Mouse (Mus musculus): ENCODE results near the gene Cbfa2t3. TPM values are rescaled to one million over a fixed set of nuclear protein-coding genes. Genes with fewer than 3 reads are reported as not detected.
A peak's percentile ranks its signal among the peaks of the same experiment; 100 is the strongest.

Cbfa2t3 gene
- polyA plus RNA-seq, 1 experiment from 2014 or later: 4.8 TPM

DNA sequence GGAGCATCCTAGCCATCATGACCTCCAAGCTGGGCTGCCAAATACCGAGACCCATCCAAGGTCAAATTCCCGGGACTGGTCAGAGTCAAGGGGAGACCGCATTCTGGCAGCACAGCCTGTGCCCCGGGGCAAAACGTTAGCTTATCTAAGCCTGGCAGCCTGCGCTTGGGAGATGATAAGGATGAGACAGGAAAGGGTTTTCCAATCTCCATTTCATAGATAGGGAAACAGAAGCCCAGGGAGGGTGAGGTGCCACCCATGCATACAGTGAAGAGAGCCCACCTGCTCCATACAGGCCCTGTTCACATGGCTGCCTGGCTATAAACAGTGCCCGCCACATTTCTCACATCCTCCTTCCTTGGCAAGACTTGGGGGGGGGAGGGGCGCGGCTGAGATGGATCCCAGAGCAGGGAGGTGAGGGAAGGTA is 32.6 kb downstream of the Cbfa2t3 start:
- ATAC-seq (replicated peaks; ENCODE audit: extremely low read depth, insufficient read depth, low FRiP score): peak; percentile 50
- peaks cover 3% of the 10 kb centered on the region for H3K27me3 ChIP-seq (ENCODE audit: control insufficient read depth, insufficient read depth, low read length)
- no peaks in the 10 kb centered on the region for H3K9me3 ChIP-seq (replicated peaks; ENCODE audit: control insufficient read depth, low read length)
- H3K4me2 ChIP-seq (ENCODE audit: low read depth, low read length): peak overlapping the region; percentile 31
- H3K9ac ChIP-seq (ENCODE audit: low read length): no peak overlapping the region; the same call in 1 of the 2 replicates
- H3K27ac ChIP-seq (ENCODE audit: low read length): peak overlapping the region; percentile 91
- no peak overlapping the region for H3K4me3 ChIP-seq (ENCODE audit: low read length)
- H3K4me1 ChIP-seq (ENCODE audit: control insufficient read depth, insufficient read depth, low read length): peaks cover 55% of the 10 kb centered on the region
- H3K36me3 ChIP-seq (ENCODE audit: control insufficient read depth, insufficient read depth): no peaks in the 10 kb centered on the region
- WGBS: 6% methylated on average over 9 of the region's 9 CpGs

GRCm38 (mm10) chr8:122665667-122666316 is 33.1 kb downstream of the Cbfa2t3 start:
- H3K4me2 ChIP-seq (ENCODE audit: low read depth, low read length): peak overlapping the region; percentile 25; the same call in 1 of the 2 replicates
- ATAC-seq (replicated peaks; ENCODE audit: extremely low read depth, insufficient read depth, low FRiP score): peak; percentile 62
- H3K27ac ChIP-seq (ENCODE audit: low read length): peak overlapping the region; percentile 91
- H3K9ac ChIP-seq (ENCODE audit: low read length): peak overlapping the region; percentile 53; the same call in 1 of the 2 replicates
- H3K36me3 ChIP-seq (ENCODE audit: control insufficient read depth, insufficient read depth): no peaks in the 10 kb centered on the region
- no peaks in the 10 kb centered on the region for H3K9me3 ChIP-seq (replicated peaks; ENCODE audit: control insufficient read depth, low read length)
- H3K4me1 ChIP-seq (ENCODE audit: control insufficient read depth, insufficient read depth, low read length): peaks cover 60% of the 10 kb centered on the region
- no peak overlapping the region for H3K4me3 ChIP-seq (ENCODE audit: low read length)
- H3K27me3 ChIP-seq (ENCODE audit: control insufficient read depth, insufficient read depth, low read length): no peaks in the 10 kb centered on the region; the same call in 1 of the 2 replicates
- WGBS: 47% methylated on average over 12 of the region's 14 CpGs

DNA sequence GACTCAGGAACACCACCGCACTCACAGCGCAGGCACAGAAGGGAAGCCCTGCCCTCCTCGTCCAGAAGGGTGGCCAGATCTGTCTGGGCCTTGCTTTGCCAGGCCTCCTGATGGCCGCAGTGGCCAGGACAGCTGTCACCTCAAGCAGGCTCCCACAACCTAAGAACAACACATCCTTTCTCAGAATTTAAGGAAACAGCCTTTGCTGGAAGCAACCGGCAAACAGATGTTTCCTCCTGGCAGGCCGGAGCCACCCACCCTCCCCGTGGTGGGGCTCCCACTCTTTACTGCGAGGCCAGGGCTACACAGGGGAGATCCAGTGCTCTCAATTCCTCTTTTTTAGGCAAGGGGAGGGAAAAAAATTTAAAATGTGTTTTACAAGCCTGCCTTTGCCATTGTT is 33.7 kb downstream of the Cbfa2t3 start:
- no peak overlapping the region; the same call in 1 of the 2 replicates for H3K9ac ChIP-seq (ENCODE audit: low read length)

GRCm38 (mm10) chr8:122663670-122664069 is 35.2 kb downstream of the Cbfa2t3 start:
- ATAC-seq (replicated peaks; ENCODE audit: extremely low read depth, insufficient read depth, low FRiP score): no peak
- H3K4me2 ChIP-seq (ENCODE audit: low read depth, low read length): no peak overlapping the region
- no peak overlapping the region for H3K4me3 ChIP-seq (ENCODE audit: low read length)
- H3K27ac ChIP-seq (ENCODE audit: low read length): no peak overlapping the region
- WGBS: 74% methylated on average over 5 of the region's 5 CpGs
- H3K36me3 ChIP-seq (ENCODE audit: control insufficient read depth, insufficient read depth): no peaks in the 10 kb centered on the region
- no peaks in the 10 kb centered on the region for H3K9me3 ChIP-seq (replicated peaks; ENCODE audit: control insufficient read depth, low read length)
- no peak overlapping the region for H3K9ac ChIP-seq (ENCODE audit: low read length)
- H3K27me3 ChIP-seq (ENCODE audit: control insufficient read depth, insufficient read depth, low read length): no peaks in the 10 kb centered on the region
- peaks cover 63% of the 10 kb centered on the region for H3K4me1 ChIP-seq (ENCODE audit: control insufficient read depth, insufficient read depth, low read length)

More for the DNA sequence above, 33.7 kb downstream of the Cbfa2t3 start:
- Histone ChIP-seq H3K4me3 (ENCODE audit: low read length) (no peak overlapping the region), H3K27me3 (ENCODE audit: control insufficient read depth, insufficient read depth, low read length) (no peaks in the 10 kb centered on the region), H3K9me3 (replicated peaks; ENCODE audit: control insufficient read depth, low read length) (no peaks in the 10 kb centered on the region), H3K27ac (ENCODE audit: low read length) (peak overlapping the region; percentile 91), H3K4me1 (ENCODE audit: control insufficient read depth, insufficient read depth, low read length) (peaks cover 63% of the 10 kb centered on the region), H3K4me2 (ENCODE audit: low read depth, low read length) (no peak overlapping the region), H3K36me3 (ENCODE audit: control insufficient read depth, insufficient read depth) (no peaks in the 10 kb centered on the region)
- peak; percentile 40 for ATAC-seq (replicated peaks; ENCODE audit: extremely low read depth, insufficient read depth, low FRiP score)
- WGBS: 48% methylated on average over 8 of the region's 8 CpGs

GRCm38 (mm10) chr8:122663106-122663505 is 35.8 kb downstream of the Cbfa2t3 start:
- H3K4me3 ChIP-seq (ENCODE audit: low read length): no peak overlapping the region
- 69% methylated on average over 3 of the region's 3 CpGs for WGBS

DNA sequence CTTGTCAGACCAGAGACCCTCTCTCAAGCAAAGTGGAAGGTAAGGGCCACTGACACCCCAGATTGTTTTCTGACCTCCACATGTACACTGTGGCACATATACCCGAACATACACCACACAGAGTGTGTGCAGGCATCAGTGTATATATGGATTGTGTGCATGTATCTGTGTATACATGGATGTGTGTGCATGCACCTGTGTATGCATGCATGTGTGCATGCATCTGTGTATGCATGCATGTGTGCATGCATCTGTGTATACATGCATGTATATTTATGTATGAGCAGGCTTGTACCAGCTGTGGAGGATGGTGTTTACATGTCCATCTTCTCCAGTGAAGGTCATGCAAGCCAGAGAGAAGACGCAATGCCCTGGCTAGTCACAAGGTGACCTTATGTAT is 37.0 kb downstream of the Cbfa2t3 start:
- no peaks in the 10 kb centered on the region for H3K36me3 ChIP-seq (ENCODE audit: control insufficient read depth, insufficient read depth)
- H3K27me3 ChIP-seq (ENCODE audit: control insufficient read depth, insufficient read depth, low read length): no peaks in the 10 kb centered on the region
- WGBS: 74% methylated on average over 2 of the region's 2 CpGs
- H3K9me3 ChIP-seq (replicated peaks; ENCODE audit: control insufficient read depth, low read length): no peaks in the 10 kb centered on the region
- ATAC-seq (replicated peaks; ENCODE audit: extremely low read depth, insufficient read depth, low FRiP score): no peak
- H3K9ac ChIP-seq (ENCODE audit: low read length): no peak overlapping the region
- H3K4me2 ChIP-seq (ENCODE audit: low read depth, low read length): no peak overlapping the region
- no peak overlapping the region for H3K27ac ChIP-seq (ENCODE audit: low read length)
- peaks cover 56% of the 10 kb centered on the region for H3K4me1 ChIP-seq (ENCODE audit: control insufficient read depth, insufficient read depth, low read length)
- no peak overlapping the region for H3K4me3 ChIP-seq (ENCODE audit: low read length)

More at GRCm38 (mm10) chr8:122663106-122663505, 35.8 kb downstream of the Cbfa2t3 start:
- peaks cover 65% of the 10 kb centered on the region for H3K4me1 ChIP-seq (ENCODE audit: control insufficient read depth, insufficient read depth, low read length)
- H3K27ac ChIP-seq (ENCODE audit: low read length): no peak overlapping the region
- no peaks in the 10 kb centered on the region for H3K9me3 ChIP-seq (replicated peaks; ENCODE audit: control insufficient read depth, low read length)
- H3K27me3 ChIP-seq (ENCODE audit: control insufficient read depth, insufficient read depth, low read length): no peaks in the 10 kb centered on the region
- no peaks in the 10 kb centered on the region for H3K36me3 ChIP-seq (ENCODE audit: control insufficient read depth, insufficient read depth)
- H3K9ac ChIP-seq (ENCODE audit: low read length): no peak overlapping the region
- no peak for ATAC-seq (replicated peaks; ENCODE audit: extremely low read depth, insufficient read depth, low FRiP score)
- H3K4me2 ChIP-seq (ENCODE audit: low read depth, low read length): no peak overlapping the region

DNA sequence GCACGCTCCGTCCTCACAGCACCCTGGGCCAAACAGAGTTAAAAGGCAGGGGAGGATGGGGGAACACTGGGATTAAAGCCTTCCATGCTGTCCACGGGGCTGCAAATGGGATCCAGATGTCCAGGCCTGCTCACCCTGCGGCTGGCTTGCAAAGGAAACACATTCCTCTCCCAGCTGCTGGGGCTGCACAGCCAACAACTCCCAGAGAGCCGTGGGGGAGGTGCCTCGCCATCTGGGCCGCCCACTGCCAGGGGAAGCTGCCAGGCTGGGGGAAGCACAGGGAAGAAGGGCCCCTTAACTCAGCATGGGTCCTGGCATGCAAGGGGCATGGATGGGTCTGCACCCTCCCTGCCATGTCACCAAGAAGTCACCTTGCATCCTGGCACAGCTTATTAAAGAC is 37.8 kb downstream of the Cbfa2t3 start:
- peak overlapping the region; percentile 43 for H3K27ac ChIP-seq (ENCODE audit: low read length)
- H3K4me3 ChIP-seq (ENCODE audit: low read length): no peak overlapping the region
- no peaks in the 10 kb centered on the region for H3K27me3 ChIP-seq (ENCODE audit: control insufficient read depth, insufficient read depth, low read length)
- WGBS: 26% methylated on average over 7 of the region's 7 CpGs
- H3K36me3 ChIP-seq (ENCODE audit: control insufficient read depth, insufficient read depth): no peaks in the 10 kb centered on the region
- H3K4me1 ChIP-seq (ENCODE audit: control insufficient read depth, insufficient read depth, low read length): peaks cover 51% of the 10 kb centered on the region
- H3K9ac ChIP-seq (ENCODE audit: low read length): peak overlapping the region; percentile 18; the same call in 1 of the 2 replicates
- H3K9me3 ChIP-seq (replicated peaks; ENCODE audit: control insufficient read depth, low read length): no peaks in the 10 kb centered on the region
- ATAC-seq (replicated peaks; ENCODE audit: extremely low read depth, insufficient read depth, low FRiP score): peak; percentile 17; the same call in 1 of the 2 replicates
- H3K4me2 ChIP-seq (ENCODE audit: low read depth, low read length): no peak overlapping the region

DNA sequence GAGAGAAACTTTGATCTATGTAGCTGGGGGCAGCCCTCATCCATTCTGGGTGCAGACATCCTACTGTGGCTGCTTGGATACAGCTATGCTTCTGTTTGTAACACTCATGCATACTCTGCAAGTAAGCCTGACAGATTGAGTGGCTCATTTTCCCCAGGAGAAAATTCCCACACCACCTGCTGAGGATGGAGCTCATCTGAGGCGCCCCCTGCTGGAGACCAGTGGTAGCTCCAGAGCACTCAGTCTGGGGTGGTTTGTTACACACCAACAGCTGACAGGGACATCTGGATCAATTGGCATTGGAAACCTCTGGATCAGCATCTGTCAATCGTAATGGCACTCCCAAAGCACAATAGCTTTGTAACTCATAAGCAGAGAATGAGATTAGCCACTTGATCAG is 38.9 kb downstream of the Cbfa2t3 start:
- Histone ChIP-seq H3K4me3 (ENCODE audit: low read length) (no peak overlapping the region), H3K27ac (ENCODE audit: low read length) (no peak overlapping the region), H3K4me2 (ENCODE audit: low read depth, low read length) (no peak overlapping the region), H3K9ac (ENCODE audit: low read length) (no peak overlapping the region), H3K9me3 (replicated peaks; ENCODE audit: control insufficient read depth, low read length) (no peaks in the 10 kb centered on the region), H3K27me3 (ENCODE audit: control insufficient read depth, insufficient read depth, low read length) (no peaks in the 10 kb centered on the region), H3K4me1 (ENCODE audit: control insufficient read depth, insufficient read depth, low read length) (peaks cover 52% of the 10 kb centered on the region), H3K36me3 (ENCODE audit: control insufficient read depth, insufficient read depth) (no peaks in the 10 kb centered on the region)
- ATAC-seq (replicated peaks; ENCODE audit: extremely low read depth, insufficient read depth, low FRiP score): no peak
- WGBS: 83% methylated on average over 2 of the region's 2 CpGs

DNA sequence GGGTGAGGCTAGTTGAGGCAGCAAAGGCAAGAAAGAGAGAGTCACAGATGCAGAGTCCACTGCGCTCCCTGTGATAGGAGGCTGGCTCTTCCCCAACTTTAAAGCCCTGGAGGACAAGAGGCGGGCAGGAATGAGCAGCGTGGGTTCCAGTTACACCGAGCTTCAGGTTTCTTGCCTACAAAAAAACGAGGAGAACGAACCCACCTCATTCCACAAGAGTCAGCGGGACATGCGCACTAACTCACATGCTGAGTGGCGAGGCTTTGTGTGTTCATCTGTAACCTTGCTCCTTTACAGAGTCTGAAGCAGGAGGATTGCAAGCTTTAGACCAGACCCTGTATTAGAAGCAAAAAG is 40.1 kb downstream of the Cbfa2t3 start:
- no peak overlapping the region for H3K27ac ChIP-seq (ENCODE audit: low read length)
- 85% methylated on average over 9 of the region's 9 CpGs for WGBS
- no peaks in the 10 kb centered on the region for H3K27me3 ChIP-seq (ENCODE audit: control insufficient read depth, insufficient read depth, low read length)
- H3K9me3 ChIP-seq (replicated peaks; ENCODE audit: control insufficient read depth, low read length): no peaks in the 10 kb centered on the region
- H3K36me3 ChIP-seq (ENCODE audit: control insufficient read depth, insufficient read depth): no peaks in the 10 kb centered on the region
- H3K4me3 ChIP-seq (ENCODE audit: low read length): no peak overlapping the region
- H3K4me1 ChIP-seq (ENCODE audit: control insufficient read depth, insufficient read depth, low read length): peaks cover 47% of the 10 kb centered on the region
- H3K4me2 ChIP-seq (ENCODE audit: low read depth, low read length): no peak overlapping the region
- H3K9ac ChIP-seq (ENCODE audit: low read length): no peak overlapping the region
- no peak for ATAC-seq (replicated peaks; ENCODE audit: extremely low read depth, insufficient read depth, low FRiP score)
